Mouse (Mus musculus): ENCODE measurements around the gene Isg20l2. TPM values are rescaled to one million over a fixed set of nuclear protein-coding genes. Genes with fewer than 3 reads are reported as not detected.
A peak's percentile ranks its signal among the peaks of the same experiment; 100 is the strongest.

Gene Isg20l2
- polyA plus RNA-seq, 1 experiment from 2014 or later: 16.1 TPM

DNA sequence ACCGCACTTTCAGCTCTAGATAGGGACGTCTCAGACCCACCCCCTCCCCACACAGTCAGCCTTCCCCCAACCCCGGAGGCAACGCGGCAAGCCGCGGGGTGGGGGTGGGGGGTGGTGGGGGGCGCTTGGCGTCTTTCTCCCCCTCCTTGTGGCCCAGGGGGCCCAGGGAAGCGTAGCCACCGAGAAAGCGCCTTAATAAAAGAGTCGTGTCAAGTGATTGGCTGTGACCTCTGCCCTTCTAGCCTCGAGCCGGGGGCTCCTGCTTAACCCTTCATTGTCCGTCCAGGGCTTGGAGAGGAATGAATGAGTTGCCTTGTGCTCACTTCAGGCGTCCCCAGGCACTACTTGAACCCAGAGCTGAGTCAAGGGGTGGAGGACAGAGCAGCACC lies 17.7 kb downstream of the Isg20l2 start:
- no peaks in the 10 kb centered on the region for H3K27me3 ChIP-seq (ENCODE audit: control insufficient read depth, insufficient read depth, low read length)
- 0% methylated on average over 11 of the region's 17 CpGs for WGBS
- H3K4me2 ChIP-seq (ENCODE audit: low read depth, low read length): peak overlapping the region; percentile 56
- no peaks in the 10 kb centered on the region for H3K36me3 ChIP-seq (ENCODE audit: control insufficient read depth, insufficient read depth, low read length)
- H3K9me3 ChIP-seq (ENCODE audit: control insufficient read depth, low read length): no peaks in the 10 kb centered on the region
- peaks cover 46% of the 10 kb centered on the region for H3K4me1 ChIP-seq (ENCODE audit: control insufficient read depth, insufficient read depth, low read length)
- H3K27ac ChIP-seq (ENCODE audit: low read depth, low read length): no peak overlapping the region
- peak overlapping the region; percentile 4; the same call in 1 of the 2 replicates for H3K9ac ChIP-seq (replicated peaks; ENCODE audit: low read depth, low read length)
- peak overlapping the region; percentile 11 for H3K4me3 ChIP-seq (ENCODE audit: low read depth, low read length)
- ATAC-seq (ENCODE audit: low read depth): peak; percentile 16; the same call in 1 of the 2 replicates

DNA sequence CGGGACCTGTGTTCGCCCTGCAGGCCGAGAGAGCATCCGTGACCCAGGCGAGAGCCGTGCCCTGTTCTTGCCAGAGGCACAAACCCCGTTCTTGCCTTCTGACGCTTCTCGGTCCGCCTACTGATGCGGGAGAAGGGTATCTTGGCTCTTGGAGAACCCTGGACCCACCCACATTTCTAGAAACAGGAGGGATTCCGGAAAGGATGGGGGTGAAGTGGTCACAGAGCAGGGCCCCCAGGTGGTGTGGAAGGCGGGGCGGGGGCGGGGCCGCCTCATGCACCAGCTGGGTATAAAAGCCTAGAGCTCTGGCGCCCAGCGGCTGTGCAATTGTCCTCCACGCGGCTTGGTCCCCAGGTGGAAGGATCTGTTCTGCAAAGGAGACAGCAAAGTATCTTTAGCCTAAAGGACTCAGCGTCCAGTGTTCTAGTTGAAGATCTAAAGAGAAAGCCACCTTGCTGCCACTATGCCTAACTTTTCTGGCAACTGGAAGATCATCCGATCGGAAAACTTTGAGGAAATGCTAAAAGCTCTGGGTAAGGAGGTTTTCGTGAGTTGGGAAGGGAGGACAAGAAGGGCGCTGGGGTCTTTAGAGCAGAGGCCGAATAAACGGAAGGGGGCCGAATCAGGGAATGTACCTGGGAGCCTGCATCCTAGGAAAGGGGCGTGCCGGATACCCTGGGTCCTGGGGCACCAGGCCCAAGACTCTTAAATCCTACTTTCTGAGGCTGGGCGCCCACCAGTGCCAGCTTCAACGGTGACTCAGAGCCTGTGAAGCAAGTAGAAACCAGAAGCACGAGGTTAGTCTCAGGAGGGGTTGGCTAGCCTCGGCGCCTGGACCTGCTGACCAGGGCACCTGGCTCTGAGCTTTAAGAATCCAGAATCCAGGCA lies 18.5 kb downstream of the Isg20l2 start, which contains the start of gene Crabp2:
TSS of gene Crabp2 (plus strand) at position 289 of the 888 bp plus-strand sequence.
- Histone ChIP-seq H3K9me3 (ENCODE audit: control insufficient read depth, low read length) (no peaks in the 10 kb centered on the region), H3K4me1 (ENCODE audit: control insufficient read depth, insufficient read depth, low read length) (peaks cover 49% of the 10 kb centered on the region), H3K36me3 (ENCODE audit: control insufficient read depth, insufficient read depth, low read length) (no peaks in the 10 kb centered on the region), H3K4me2 (ENCODE audit: low read depth, low read length) (peak within 1 kb of the TSS; percentile 56), H3K4me3 (ENCODE audit: low read depth, low read length) (peak within 1 kb of the TSS; percentile 11), H3K27me3 (ENCODE audit: control insufficient read depth, insufficient read depth, low read length) (no peaks in the 10 kb centered on the region), H3K9ac (replicated peaks; ENCODE audit: low read depth, low read length) (peak within 1 kb of the TSS; percentile 25; the same call in 1 of the 2 replicates), H3K27ac (ENCODE audit: low read depth, low read length) (peak within 1 kb of the TSS; percentile 22)
- WGBS: 1% methylated on average over 35 of the region's 35 CpGs
- ATAC-seq (ENCODE audit: low read depth): no peak

DNA sequence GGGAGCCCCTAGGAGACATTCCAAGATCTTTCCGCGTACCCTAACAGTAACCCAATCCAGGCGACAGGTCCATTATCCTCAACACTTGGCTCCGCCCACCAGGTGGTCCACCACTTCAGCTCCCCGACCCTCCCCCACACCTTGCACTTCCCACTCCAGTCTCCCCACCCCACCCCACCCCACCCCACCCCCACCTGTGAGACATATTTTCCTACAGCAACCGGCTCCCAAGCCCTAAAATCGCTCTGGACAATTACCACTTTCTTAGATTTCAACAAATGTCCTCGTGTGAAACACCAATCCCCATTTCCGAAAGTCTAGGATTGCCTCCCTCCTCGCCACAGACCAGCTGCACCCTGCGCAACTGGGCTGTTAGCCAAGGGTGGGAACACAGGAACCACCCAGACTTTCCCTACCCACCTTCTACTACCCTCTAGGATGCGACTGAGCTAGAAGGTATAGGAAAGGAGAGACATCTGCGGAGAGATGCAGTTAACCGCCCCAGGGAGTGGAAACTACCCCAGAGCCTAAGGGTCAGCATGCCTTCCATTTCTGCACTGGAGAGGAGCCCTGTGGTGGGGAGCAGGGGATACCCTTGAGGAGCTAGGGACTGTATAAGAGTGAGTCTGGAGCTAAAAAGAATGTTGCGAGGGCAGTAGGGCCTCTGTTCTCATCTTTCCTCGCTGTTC lies 19.3 kb downstream of the Isg20l2 start:
- Histone ChIP-seq H3K9ac (replicated peaks; ENCODE audit: low read depth, low read length) (0 out of 2 replicates have a peak overlapping the region, but pooled peaks have one; percentile 21), H3K4me3 (ENCODE audit: low read depth, low read length) (peak overlapping the region; percentile 11; the same call in 1 of the 2 replicates), H3K4me2 (ENCODE audit: low read depth, low read length) (peak overlapping the region; percentile 56; the same call in 1 of the 2 replicates), H3K9me3 (ENCODE audit: control insufficient read depth, low read length) (no peaks in the 10 kb centered on the region), H3K27ac (ENCODE audit: low read depth, low read length) (peak overlapping the region; percentile 22; the same call in 1 of the 2 replicates), H3K27me3 (ENCODE audit: control insufficient read depth, insufficient read depth, low read length) (no peaks in the 10 kb centered on the region), H3K36me3 (ENCODE audit: control insufficient read depth, insufficient read depth, low read length) (no peaks in the 10 kb centered on the region), H3K4me1 (ENCODE audit: control insufficient read depth, insufficient read depth, low read length) (peaks cover 49% of the 10 kb centered on the region)
- WGBS: 8% methylated on average over 16 of the region's 16 CpGs
- ATAC-seq (ENCODE audit: low read depth): no peak

DNA sequence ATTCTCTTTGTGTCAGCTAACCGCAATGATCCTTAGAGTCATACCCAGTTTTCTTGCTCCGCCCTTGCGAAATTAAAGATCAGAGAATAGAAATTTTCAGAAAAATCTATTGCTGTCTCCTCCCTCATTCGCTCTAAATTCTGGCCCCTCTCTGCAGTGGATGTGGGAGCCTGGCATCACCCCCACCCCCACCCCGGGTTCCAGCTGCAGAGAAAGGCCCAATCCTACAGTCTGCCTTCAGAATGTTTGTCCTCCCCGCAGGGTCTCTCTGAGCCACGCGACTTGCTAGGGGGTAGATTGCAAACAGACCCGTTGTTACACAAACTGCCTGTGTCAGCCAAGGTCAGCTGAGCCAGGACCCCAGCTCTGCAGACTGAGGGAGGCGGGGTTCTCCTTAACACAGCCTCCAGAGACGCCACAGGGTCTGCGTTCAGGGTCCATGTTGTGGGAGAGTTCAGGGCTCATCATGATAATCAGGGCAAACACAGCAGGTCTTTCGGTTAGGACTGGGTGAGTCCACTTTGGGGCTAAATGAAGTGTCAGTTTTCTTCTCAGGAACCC lies 19.9 kb downstream of the Isg20l2 start:
- Histone ChIP-seq H3K27ac (ENCODE audit: low read depth, low read length) (no peak overlapping the region), H3K36me3 (ENCODE audit: control insufficient read depth, insufficient read depth, low read length) (no peaks in the 10 kb centered on the region), H3K9me3 (ENCODE audit: control insufficient read depth, low read length) (no peaks in the 10 kb centered on the region), H3K4me2 (ENCODE audit: low read depth, low read length) (peak overlapping the region; percentile 56; the same call in 1 of the 2 replicates), H3K9ac (replicated peaks; ENCODE audit: low read depth, low read length) (no peak overlapping the region), H3K4me1 (ENCODE audit: control insufficient read depth, insufficient read depth, low read length) (peaks cover 49% of the 10 kb centered on the region), H3K4me3 (ENCODE audit: low read depth, low read length) (peak overlapping the region; percentile 4; the same call in 1 of the 2 replicates), H3K27me3 (ENCODE audit: control insufficient read depth, insufficient read depth, low read length) (no peaks in the 10 kb centered on the region)
- no peak for ATAC-seq (ENCODE audit: low read depth)
- 5% methylated on average over 13 of the region's 13 CpGs for WGBS

DNA sequence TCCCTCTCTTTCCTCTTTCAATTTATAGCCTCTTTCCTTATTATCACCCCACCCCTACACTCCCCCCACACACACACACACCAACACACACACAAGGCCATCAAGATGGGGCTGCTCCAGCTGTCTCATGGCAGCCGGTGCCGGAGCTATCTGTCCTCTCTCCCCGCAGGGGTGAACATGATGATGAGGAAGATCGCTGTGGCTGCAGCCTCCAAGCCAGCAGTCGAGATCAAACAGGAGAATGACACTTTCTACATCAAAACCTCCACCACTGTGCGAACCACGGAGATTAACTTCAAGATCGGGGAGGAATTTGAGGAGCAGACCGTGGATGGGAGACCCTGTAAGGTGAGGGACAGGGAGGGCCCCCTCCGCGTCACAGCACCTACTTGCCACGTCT lies 21.8 kb downstream of the Isg20l2 start:
- Histone ChIP-seq H3K4me1 (ENCODE audit: control insufficient read depth, insufficient read depth, low read length) (peaks cover 35% of the 10 kb centered on the region), H3K27me3 (ENCODE audit: control insufficient read depth, insufficient read depth, low read length) (no peaks in the 10 kb centered on the region), H3K9me3 (ENCODE audit: control insufficient read depth, low read length) (no peaks in the 10 kb centered on the region), H3K9ac (replicated peaks; ENCODE audit: low read depth, low read length) (0 out of 2 replicates have a peak overlapping the region, but pooled peaks have one; percentile 12), H3K4me3 (ENCODE audit: low read depth, low read length) (0 out of 2 replicates have a peak overlapping the region, but pooled peaks have one; percentile 5), H3K36me3 (ENCODE audit: control insufficient read depth, insufficient read depth, low read length) (no peaks in the 10 kb centered on the region), H3K4me2 (ENCODE audit: low read depth, low read length) (peak overlapping the region; percentile 41), H3K27ac (ENCODE audit: low read depth, low read length) (no peak overlapping the region; the same call in 1 of the 2 replicates)
- no peak for ATAC-seq (ENCODE audit: low read depth)
- 19% methylated on average over 12 of the region's 12 CpGs for WGBS

DNA sequence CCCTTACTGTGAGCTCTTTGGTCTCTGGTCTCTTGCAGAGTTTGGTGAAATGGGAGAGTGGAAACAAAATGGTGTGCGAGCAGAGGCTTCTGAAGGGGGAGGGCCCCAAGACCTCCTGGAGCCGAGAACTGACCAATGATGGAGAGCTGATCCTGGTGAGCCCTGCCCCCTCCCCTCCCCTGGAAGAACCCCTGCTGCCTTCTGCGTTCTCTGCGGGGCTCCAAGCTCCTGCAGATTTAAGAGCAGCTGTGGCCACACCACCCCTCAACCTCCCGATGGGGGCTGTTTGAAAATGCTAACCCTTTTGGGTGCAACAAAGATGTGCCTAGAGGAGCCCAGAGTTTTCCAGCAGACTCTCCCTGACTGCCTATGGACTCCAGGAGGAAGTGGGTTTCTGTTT lies 22.3 kb downstream of the Isg20l2 start:
- Histone ChIP-seq H3K4me2 (ENCODE audit: low read depth, low read length) (peak overlapping the region; percentile 41), H3K9ac (replicated peaks; ENCODE audit: low read depth, low read length) (0 out of 2 replicates have a peak overlapping the region, but pooled peaks have one; percentile 25), H3K27me3 (ENCODE audit: control insufficient read depth, insufficient read depth, low read length) (no peaks in the 10 kb centered on the region), H3K36me3 (ENCODE audit: control insufficient read depth, insufficient read depth, low read length) (no peaks in the 10 kb centered on the region), H3K4me3 (ENCODE audit: low read depth, low read length) (peak overlapping the region; percentile 5; the same call in 1 of the 2 replicates), H3K4me1 (ENCODE audit: control insufficient read depth, insufficient read depth, low read length) (peaks cover 30% of the 10 kb centered on the region), H3K27ac (ENCODE audit: low read depth, low read length) (0 out of 2 replicates have a peak overlapping the region, but pooled peaks have one; percentile 10), H3K9me3 (ENCODE audit: control insufficient read depth, low read length) (no peaks in the 10 kb centered on the region)
- 0% methylated on average over 5 of the region's 5 CpGs for WGBS
- 0 out of 2 replicates have a peak, but pooled peaks have one; percentile 39 for ATAC-seq (ENCODE audit: low read depth)

DNA sequence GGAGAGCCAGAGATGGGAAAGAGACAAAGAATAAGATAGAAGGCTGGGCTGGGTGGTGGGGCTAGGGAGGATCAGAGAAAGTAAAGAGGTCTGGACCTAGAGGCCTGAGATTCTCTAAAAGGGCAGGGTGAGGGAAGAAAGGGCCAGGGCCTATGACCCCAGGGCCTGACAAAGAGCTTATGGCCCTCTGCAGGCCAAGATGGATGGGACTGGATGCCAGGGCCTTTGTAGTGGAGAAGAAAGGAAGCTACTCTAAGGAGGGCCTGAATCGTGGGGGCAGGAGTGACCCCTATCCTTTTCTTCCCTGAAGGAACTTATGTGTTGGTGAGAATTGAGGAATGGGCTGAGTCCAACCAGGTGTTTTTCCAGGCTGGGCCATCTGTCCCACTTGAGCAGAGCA lies 27.9 kb downstream of the Isg20l2 start:
- no peak overlapping the region for H3K9ac ChIP-seq (replicated peaks; ENCODE audit: low read depth, low read length)
- no peaks in the 10 kb centered on the region for H3K36me3 ChIP-seq (ENCODE audit: control insufficient read depth, insufficient read depth, low read length)
- H3K4me3 ChIP-seq (ENCODE audit: low read depth, low read length): no peak overlapping the region
- no peaks in the 10 kb centered on the region for H3K9me3 ChIP-seq (ENCODE audit: control insufficient read depth, low read length)
- no peak overlapping the region for H3K4me2 ChIP-seq (ENCODE audit: low read depth, low read length)
- H3K27ac ChIP-seq (ENCODE audit: low read depth, low read length): no peak overlapping the region
- WGBS: 0% methylated on average over 1 of the region's 1 CpGs
- no peaks in the 10 kb centered on the region for H3K27me3 ChIP-seq (ENCODE audit: control insufficient read depth, insufficient read depth, low read length)
- peaks cover under 1% of the 10 kb centered on the region; the same call in 1 of the 2 replicates for H3K4me1 ChIP-seq (ENCODE audit: control insufficient read depth, insufficient read depth, low read length)
- ATAC-seq (ENCODE audit: low read depth): no peak

DNA sequence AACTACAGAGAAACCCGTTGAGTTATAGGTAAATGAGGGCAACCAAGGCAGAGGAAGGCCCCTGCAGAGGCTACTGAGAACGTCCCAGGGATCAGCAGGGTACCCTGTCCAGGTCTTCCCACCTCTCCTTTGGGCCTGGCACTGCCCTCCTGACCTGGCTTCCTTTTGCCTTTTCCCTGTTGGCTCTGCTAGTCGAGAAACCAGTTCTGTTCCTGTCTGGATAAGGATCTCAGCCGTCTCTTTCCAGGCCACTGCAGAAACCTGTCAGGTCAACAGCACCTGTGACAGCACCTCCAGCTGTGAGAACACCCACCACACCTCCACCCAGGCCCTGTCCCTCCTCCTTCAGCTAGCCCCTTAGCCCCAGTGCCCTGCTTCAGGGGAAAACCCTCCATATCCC lies 28.4 kb downstream of the Isg20l2 start:
- 12% methylated on average over 4 of the region's 4 CpGs for WGBS

More for the DNA sequence above, 28.4 kb downstream of the Isg20l2 start:
- no peak for ATAC-seq (ENCODE audit: low read depth)
- no peak overlapping the region for H3K4me2 ChIP-seq (ENCODE audit: low read depth, low read length)
- H3K9me3 ChIP-seq (ENCODE audit: control insufficient read depth, low read length): no peaks in the 10 kb centered on the region
- H3K27ac ChIP-seq (ENCODE audit: low read depth, low read length): no peak overlapping the region
- no peaks in the 10 kb centered on the region for H3K36me3 ChIP-seq (ENCODE audit: control insufficient read depth, insufficient read depth, low read length)
- no peaks in the 10 kb centered on the region for H3K27me3 ChIP-seq (ENCODE audit: control insufficient read depth, insufficient read depth, low read length)
- no peaks in the 10 kb centered on the region for H3K4me1 ChIP-seq (ENCODE audit: control insufficient read depth, insufficient read depth, low read length)
- H3K4me3 ChIP-seq (ENCODE audit: low read depth, low read length): no peak overlapping the region
- no peak overlapping the region for H3K9ac ChIP-seq (replicated peaks; ENCODE audit: low read depth, low read length)

Data from neural tube, embryonic 14.5 days (tissue).